Mouse (Mus musculus): ENCODE measurements around the gene Fam171a1. TPM values are rescaled to one million over a fixed set of nuclear protein-coding genes. Genes with fewer than 3 reads are reported as not detected.

Fam171a1 gene
- polyA plus RNA-seq, 1 experiment from 2014 or later, result 26.1 TPM

DNA sequence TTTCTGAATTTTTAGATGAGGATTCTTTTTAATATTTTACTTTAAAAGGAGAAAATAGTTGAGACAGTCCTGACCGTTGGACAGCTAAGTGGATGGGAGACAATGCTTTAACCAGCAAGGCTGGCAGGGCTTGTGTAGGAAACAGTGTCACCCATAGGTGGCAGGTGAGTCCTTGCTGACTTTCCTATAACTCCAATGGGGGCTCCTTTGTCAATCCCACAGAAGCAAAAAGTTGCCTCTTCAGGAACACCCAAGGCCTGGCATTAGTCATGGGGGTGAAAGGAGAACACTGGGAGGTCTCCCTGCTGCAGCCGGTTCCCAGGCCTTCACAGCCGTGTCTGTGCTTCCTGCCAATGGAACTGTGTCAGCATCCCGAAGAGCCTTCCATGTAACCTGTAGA is 114.5 kb downstream of the Fam171a1 start:
- H3K36me3 ChIP-seq (ENCODE audit: control insufficient read depth, insufficient read depth, low read length), result peaks cover 19% of the 10 kb centered on the region
- H3K9me3 ChIP-seq (ENCODE audit: control insufficient read depth, low read length), result no peaks in the 10 kb centered on the region
- H3K27ac ChIP-seq (replicated peaks in 1 of 2; ENCODE audit: control insufficient read depth in 1 of 2, insufficient read depth in 1 of 2, low read depth in 2 of 2, low read length in 2 of 2), result no peak overlapping the region
- H3K4me1 ChIP-seq (ENCODE audit: control insufficient read depth in 2 of 2, insufficient read depth in 2 of 2, low read length in 2 of 2), result no peaks in the 10 kb centered on the region
- H3K4me2 ChIP-seq (ENCODE audit: low read length), result no peak overlapping the region
- H3K27me3 ChIP-seq (ENCODE audit: control insufficient read depth, insufficient read depth, low read length), result no peaks in the 10 kb centered on the region
- no peak overlapping the region for H3K9ac ChIP-seq (ENCODE audit: low read length)
- no peak for ATAC-seq (ENCODE audit: insufficient number of reproducible peaks, insufficient read depth, low FRiP score, low read depth)
- no peak overlapping the region for H3K4me3 ChIP-seq (ENCODE audit: control insufficient read depth in 1 of 2, insufficient read depth in 1 of 2, low read depth in 1 of 2, low read length in 2 of 2)
- WGBS, result 72% methylated on average over 4 of the region's 4 CpGs

- no peaks in the 10 kb centered on the region for H3K4me1 ChIP-seq (ENCODE audit: control insufficient read depth in 2 of 2, insufficient read depth in 2 of 2, low read length in 2 of 2)
- peak; percentile 66 for ATAC-seq (ENCODE audit: insufficient number of reproducible peaks, insufficient read depth, low FRiP score, low read depth)
- no peak overlapping the region for H3K9ac ChIP-seq (ENCODE audit: low read length)
- no peaks in the 10 kb centered on the region for H3K27me3 ChIP-seq (ENCODE audit: control insufficient read depth, insufficient read depth, low read length)
- H3K27ac ChIP-seq (replicated peaks in 1 of 2; ENCODE audit: control insufficient read depth in 1 of 2, insufficient read depth in 1 of 2, low read depth in 2 of 2, low read length in 2 of 2), result no peak overlapping the region
- H3K36me3 ChIP-seq (ENCODE audit: control insufficient read depth, insufficient read depth, low read length), result peaks cover 19% of the 10 kb centered on the region
- 13% methylated on average over 2 of the region's 2 CpGs for WGBS
- no peaks in the 10 kb centered on the region for H3K9me3 ChIP-seq (ENCODE audit: control insufficient read depth, low read length)
- no peak overlapping the region for H3K4me3 ChIP-seq (ENCODE audit: control insufficient read depth in 1 of 2, insufficient read depth in 1 of 2, low read depth in 1 of 2, low read length in 2 of 2)
- H3K4me2 ChIP-seq (ENCODE audit: low read length), result no peak overlapping the region
Measured at GRCm38 (mm10) chr2:3229060-3229459, 115.0 kb downstream of the Fam171a1 start.

- 29% methylated on average over 5 of the region's 5 CpGs for WGBS
- Histone ChIP-seq H3K9me3 (ENCODE audit: control insufficient read depth, low read length) (no peaks in the 10 kb centered on the region), H3K4me1 (ENCODE audit: control insufficient read depth in 2 of 2, insufficient read depth in 2 of 2, low read length in 2 of 2) (peaks cover 0 to 8% of the 10 kb centered on the region in 2 experiments; a peak in 1 of 4 replicates), H3K4me2 (ENCODE audit: low read length) (no peak overlapping the region), H3K27ac (replicated peaks in 1 of 2; ENCODE audit: control insufficient read depth in 1 of 2, insufficient read depth in 1 of 2, low read depth in 2 of 2, low read length in 2 of 2) (no peak overlapping the region), H3K9ac (ENCODE audit: low read length) (no peak overlapping the region), H3K4me3 (ENCODE audit: control insufficient read depth in 1 of 2, insufficient read depth in 1 of 2, low read depth in 1 of 2, low read length in 2 of 2) (no peak overlapping the region), H3K36me3 (ENCODE audit: control insufficient read depth, insufficient read depth, low read length) (no peaks in the 10 kb centered on the region), H3K27me3 (ENCODE audit: control insufficient read depth, insufficient read depth, low read length) (no peaks in the 10 kb centered on the region)
- no peak for ATAC-seq (ENCODE audit: insufficient number of reproducible peaks, insufficient read depth, low FRiP score, low read depth)
Measured at GRCm38 (mm10) chr2:3239255-3239654, 125.2 kb downstream of the Fam171a1 start.

DNA sequence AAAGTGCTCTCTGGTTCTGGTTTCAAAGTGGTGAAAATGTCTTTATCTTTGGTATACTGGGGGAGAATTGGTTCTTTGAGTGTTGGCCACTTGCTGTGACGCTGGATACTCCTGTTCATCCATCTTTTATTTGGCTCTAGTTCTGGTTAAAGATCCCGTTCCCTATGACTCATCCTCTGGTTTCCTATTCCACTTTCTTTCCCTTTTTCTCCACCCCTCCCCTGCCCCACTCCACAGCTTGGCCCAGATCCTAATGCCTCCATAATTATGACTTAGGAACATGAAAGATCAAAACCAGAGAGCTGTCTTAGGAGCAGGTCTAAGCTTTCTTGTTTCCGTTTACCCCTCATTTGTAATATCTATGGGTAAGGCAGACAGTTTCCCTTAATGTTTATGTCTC is 130.2 kb downstream of the Fam171a1 start:
- no peaks in the 10 kb centered on the region for H3K9me3 ChIP-seq (ENCODE audit: control insufficient read depth, low read length)
- ATAC-seq (ENCODE audit: insufficient number of reproducible peaks, insufficient read depth, low FRiP score, low read depth), result no peak
- no peak overlapping the region for H3K4me3 ChIP-seq (ENCODE audit: control insufficient read depth in 1 of 2, insufficient read depth in 1 of 2, low read depth in 1 of 2, low read length in 2 of 2)
- no peak overlapping the region for H3K27ac ChIP-seq (replicated peaks in 1 of 2; ENCODE audit: control insufficient read depth in 1 of 2, insufficient read depth in 1 of 2, low read depth in 2 of 2, low read length in 2 of 2)
- no peak overlapping the region for H3K9ac ChIP-seq (ENCODE audit: low read length)
- no peak overlapping the region for H3K4me2 ChIP-seq (ENCODE audit: low read length)
- peaks cover 0 to 6% of the 10 kb centered on the region in 2 experiments; a peak in 1 of 4 replicates for H3K4me1 ChIP-seq (ENCODE audit: control insufficient read depth in 2 of 2, insufficient read depth in 2 of 2, low read length in 2 of 2)
- no peaks in the 10 kb centered on the region for H3K27me3 ChIP-seq (ENCODE audit: control insufficient read depth, insufficient read depth, low read length)
- no peaks in the 10 kb centered on the region for H3K36me3 ChIP-seq (ENCODE audit: control insufficient read depth, insufficient read depth, low read length)
- WGBS, result 57% methylated on average over 3 of the region's 3 CpGs

DNA sequence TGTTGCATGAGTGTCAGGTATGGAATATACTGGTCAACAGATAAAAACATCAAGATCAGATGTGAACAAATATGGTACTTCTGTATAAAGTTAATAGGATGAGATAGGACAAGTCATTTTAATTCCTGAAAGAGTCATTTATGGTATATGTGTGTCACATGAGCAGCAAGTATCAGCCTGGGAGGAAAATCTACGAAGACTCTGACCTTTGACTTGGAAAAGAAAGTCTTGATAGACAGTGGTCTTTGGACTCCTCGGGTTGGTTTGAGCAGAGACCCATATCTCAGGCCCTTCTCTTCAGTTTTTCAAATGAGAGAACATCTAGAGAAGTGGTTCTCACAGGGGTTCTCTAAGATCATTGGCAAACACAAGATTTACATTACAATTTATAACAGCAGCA is 137.3 kb downstream of the Fam171a1 start:
- Histone ChIP-seq H3K36me3 (ENCODE audit: control insufficient read depth, insufficient read depth, low read length) (no peaks in the 10 kb centered on the region), H3K9ac (ENCODE audit: low read length) (no peak overlapping the region), H3K27me3 (ENCODE audit: control insufficient read depth, insufficient read depth, low read length) (no peaks in the 10 kb centered on the region), H3K4me1 (ENCODE audit: control insufficient read depth in 2 of 2, insufficient read depth in 2 of 2, low read length in 2 of 2) (no peaks in the 10 kb centered on the region), H3K4me2 (ENCODE audit: low read length) (no peak overlapping the region), H3K4me3 (ENCODE audit: control insufficient read depth in 1 of 2, insufficient read depth in 1 of 2, low read depth in 1 of 2, low read length in 2 of 2) (no peak overlapping the region), H3K9me3 (ENCODE audit: control insufficient read depth, low read length) (no peaks in the 10 kb centered on the region), H3K27ac (replicated peaks in 1 of 2; ENCODE audit: control insufficient read depth in 1 of 2, insufficient read depth in 1 of 2, low read depth in 2 of 2, low read length in 2 of 2) (no peak overlapping the region)
- ATAC-seq (ENCODE audit: insufficient number of reproducible peaks, insufficient read depth, low FRiP score, low read depth), result no peak
- 69% methylated on average over 2 of the region's 2 CpGs for WGBS

- no peaks in the 10 kb centered on the region for H3K27me3 ChIP-seq (ENCODE audit: control insufficient read depth, insufficient read depth, low read length)
- H3K27ac ChIP-seq (replicated peaks in 1 of 2; ENCODE audit: control insufficient read depth in 1 of 2, insufficient read depth in 1 of 2, low read depth in 2 of 2, low read length in 2 of 2), result no peak overlapping the region
- H3K9ac ChIP-seq (ENCODE audit: low read length), result no peak overlapping the region
- no peak overlapping the region for H3K4me3 ChIP-seq (ENCODE audit: control insufficient read depth in 1 of 2, insufficient read depth in 1 of 2, low read depth in 1 of 2, low read length in 2 of 2)
- no peaks in the 10 kb centered on the region for H3K36me3 ChIP-seq (ENCODE audit: control insufficient read depth, insufficient read depth, low read length)
- no peak overlapping the region for H3K4me2 ChIP-seq (ENCODE audit: low read length)
- H3K9me3 ChIP-seq (ENCODE audit: control insufficient read depth, low read length), result no peaks in the 10 kb centered on the region
- H3K4me1 ChIP-seq (ENCODE audit: control insufficient read depth in 2 of 2, insufficient read depth in 2 of 2, low read length in 2 of 2), result no peaks in the 10 kb centered on the region
- no peak for ATAC-seq (ENCODE audit: insufficient number of reproducible peaks, insufficient read depth, low FRiP score, low read depth)
- WGBS, result 73% methylated on average over 3 of the region's 3 CpGs
Measured at GRCm38 (mm10) chr2:3266466-3266865, 152.4 kb downstream of the Fam171a1 start.

- no peak overlapping the region for H3K4me2 ChIP-seq (ENCODE audit: low read length)
- WGBS, result 27% methylated on average over 3 of the region's 3 CpGs
- H3K9me3 ChIP-seq (ENCODE audit: control insufficient read depth, low read length), result no peaks in the 10 kb centered on the region
- H3K4me1 ChIP-seq (ENCODE audit: control insufficient read depth in 2 of 2, insufficient read depth in 2 of 2, low read length in 2 of 2), result no peaks in the 10 kb centered on the region
- no peaks in the 10 kb centered on the region for H3K36me3 ChIP-seq (ENCODE audit: control insufficient read depth, insufficient read depth, low read length)
- H3K9ac ChIP-seq (ENCODE audit: low read length), result no peak overlapping the region
- no peaks in the 10 kb centered on the region for H3K27me3 ChIP-seq (ENCODE audit: control insufficient read depth, insufficient read depth, low read length)
- no peak for ATAC-seq (ENCODE audit: insufficient number of reproducible peaks, insufficient read depth, low FRiP score, low read depth)
- no peak overlapping the region for H3K27ac ChIP-seq (replicated peaks in 1 of 2; ENCODE audit: control insufficient read depth in 1 of 2, insufficient read depth in 1 of 2, low read depth in 2 of 2, low read length in 2 of 2)
- no peak overlapping the region for H3K4me3 ChIP-seq (ENCODE audit: control insufficient read depth in 1 of 2, insufficient read depth in 1 of 2, low read depth in 1 of 2, low read length in 2 of 2)
Measured at GRCm38 (mm10) chr2:3267879-3268278, 153.9 kb downstream of the Fam171a1 start.

DNA sequence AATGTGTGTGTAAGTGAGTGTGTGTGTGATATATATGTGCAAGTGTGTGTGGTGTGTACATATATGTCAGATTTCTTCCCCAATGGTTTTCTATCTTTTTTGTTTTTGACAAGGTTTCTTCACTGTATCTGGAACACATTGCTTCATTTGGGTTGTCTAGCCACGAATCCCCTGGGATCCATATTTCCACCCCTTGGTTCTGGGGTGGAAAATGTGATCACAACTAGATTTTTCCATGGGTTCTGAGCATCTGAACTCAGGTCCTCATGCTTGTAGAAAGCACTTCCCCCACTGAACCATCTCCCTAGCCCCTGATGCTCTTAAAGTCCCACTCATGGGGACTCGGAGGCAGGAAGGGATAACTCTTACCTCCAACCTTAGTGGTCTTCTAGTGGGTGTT is 159.3 kb downstream of the Fam171a1 start:
- Histone ChIP-seq H3K9me3 (ENCODE audit: control insufficient read depth, low read length) (no peaks in the 10 kb centered on the region), H3K36me3 (ENCODE audit: control insufficient read depth, insufficient read depth, low read length) (no peaks in the 10 kb centered on the region), H3K4me2 (ENCODE audit: low read length) (no peak overlapping the region), H3K9ac (ENCODE audit: low read length) (no peak overlapping the region), H3K27ac (replicated peaks in 1 of 2; ENCODE audit: control insufficient read depth in 1 of 2, insufficient read depth in 1 of 2, low read depth in 2 of 2, low read length in 2 of 2) (no peak overlapping the region), H3K4me1 (ENCODE audit: control insufficient read depth in 2 of 2, insufficient read depth in 2 of 2, low read length in 2 of 2) (no peaks in the 10 kb centered on the region), H3K27me3 (ENCODE audit: control insufficient read depth, insufficient read depth, low read length) (no peaks in the 10 kb centered on the region), H3K4me3 (ENCODE audit: control insufficient read depth in 1 of 2, insufficient read depth in 1 of 2, low read depth in 1 of 2, low read length in 2 of 2) (no peak overlapping the region)
- WGBS, result 77% methylated on average over 2 of the region's 2 CpGs
- ATAC-seq (ENCODE audit: insufficient number of reproducible peaks, insufficient read depth, low FRiP score, low read depth), result no peak
